Mouse (Mus musculus) heart, embryonic 13.5 days (tissue): Measurements from ENCODE around the gene Wnt7a. TPM values are rescaled to one million over a fixed set of nuclear protein-coding genes. Genes with fewer than 3 reads are reported as not detected.

ENCODE experiments used
- ATAC-seq: fragments of 200-750 bp; cut with Nextera tagmentation; 2 replicates; pipeline ENCODE4 v1.8.0; 2017; ENCODE audit warnings: moderate TSS enrichment; ENCODE audit not compliant: insufficient number of reproducible peaks, low FRiP score, low TSS enrichment; ENCODE audit errors: extremely low read depth
- H3K27ac ChIP-seq: fragments of 300-500 bp; sonication (generic); replicated peaks from 2 replicates; pipeline ENCODE4 v1.5.1; 2015; ENCODE audit warnings: moderate library complexity, mild to moderate bottlenecking, inconsistent platforms
- H3K27me3 ChIP-seq: fragments of 300-500 bp; sonication (generic); replicated peaks from 2 replicates; pipeline ENCODE4 v1.6.1; 2015; ENCODE audit warnings: mild to moderate bottlenecking, inconsistent platforms
- H3K36me3 ChIP-seq: fragments of 300-500 bp; sonication (generic); 2 replicates; pipeline ENCODE4 v1.6.1; 2015; ENCODE audit warnings: mild to moderate bottlenecking, inconsistent platforms
- H3K4me1 ChIP-seq: fragments of 300-500 bp; sonication (generic); 2 replicates; pipeline ENCODE4 v1.6.1; 2015; ENCODE audit warnings: inconsistent platforms
- H3K4me2 ChIP-seq: fragments of 300-500 bp; sonication (generic); 2 replicates; pipeline ENCODE4 v1.6.1; 2015; ENCODE audit warnings: inconsistent platforms, mild to moderate bottlenecking, moderate library complexity
- H3K4me3 ChIP-seq: fragments of 300-500 bp; sonication (generic); 2 replicates; pipeline ENCODE4 v1.5.1; 2015; ENCODE audit warnings: moderate library complexity, mild to moderate bottlenecking, inconsistent platforms
- H3K9ac ChIP-seq: fragments of 300-500 bp; sonication (generic); 2 replicates; pipeline ENCODE4 v1.6.1; 2015; ENCODE audit warnings: inconsistent platforms, mild to moderate bottlenecking, moderate library complexity
- H3K9me3 ChIP-seq: fragments of 300-500 bp; sonication (generic); 2 replicates; pipeline ENCODE4 v1.6.1; 2016; ENCODE audit warnings: inconsistent platforms
- WGBS: fragments of 180-500 bp; shearing (Covaris S2); methylation state at CpG from one replicate; pipeline ENCODE4 v1.1.7; 2015; ENCODE audit warnings: mixed read lengths; 5-methylcytosine and 5-hydroxymethylcytosine counted together
- polyA plus RNA-seq: library from polyadenylated mRNA; unstranded; fragments of >200 nt; fragmentation: Nextera tagmentation; extraction: Ambion mirVana; gene quantifications from 2 replicates; pipeline ENCODE4 v1.2.1, GENCODE M21; 2015

The Wnt7a gene
- polyA plus RNA-seq, 1 experiment from 2014 or later: 0.13 TPM

- no peaks in the 10 kb centered on the region for H3K36me3 ChIP-seq
- ATAC-seq: no peak
- peaks cover 5% of the 10 kb centered on the region for H3K4me1 ChIP-seq
- H3K4me3 ChIP-seq: no peak overlapping the region
- H3K9me3 ChIP-seq: no peaks in the 10 kb centered on the region
- H3K27me3 ChIP-seq: peaks cover 94% of the 10 kb centered on the region
- H3K9ac ChIP-seq: no peak overlapping the region
- no peak overlapping the region for H3K27ac ChIP-seq
- H3K4me2 ChIP-seq: no peak overlapping the region
- 64% methylated on average over 4 of the region's 4 CpGs for WGBS
Observed at GRCm38 (mm10) chr6:91416146-91416545, 5.0 kb upstream of the Wnt7a start.

- no peak for ATAC-seq
- H3K4me2 ChIP-seq: no peak overlapping the region
- 3% methylated on average over 4 of the region's 4 CpGs for WGBS
- no peak overlapping the region for H3K4me3 ChIP-seq
- H3K4me1 ChIP-seq: peaks cover 13% of the 10 kb centered on the region
- no peaks in the 10 kb centered on the region for H3K36me3 ChIP-seq
- peaks cover 95% of the 10 kb centered on the region for H3K27me3 ChIP-seq
- no peaks in the 10 kb centered on the region for H3K9me3 ChIP-seq
- no peak overlapping the region for H3K9ac ChIP-seq
- no peak overlapping the region for H3K27ac ChIP-seq
Observed at GRCm38 (mm10) chr6:91414890-91415289, 3.7 kb upstream of the Wnt7a start.

- H3K4me2 ChIP-seq: peak overlapping the region; percentile 90
- H3K27ac ChIP-seq: no peak overlapping the region
- H3K4me3 ChIP-seq: peak overlapping the region; percentile 58
- H3K36me3 ChIP-seq: no peaks in the 10 kb centered on the region
- H3K27me3 ChIP-seq: peaks cover 99% of the 10 kb centered on the region
- H3K9ac ChIP-seq: peak overlapping the region; percentile 52
- peaks cover 19% of the 10 kb centered on the region for H3K4me1 ChIP-seq
- no peak for ATAC-seq
- no peaks in the 10 kb centered on the region for H3K9me3 ChIP-seq
- WGBS: under 1% methylated on average over 37 of the region's 47 CpGs
Observed at GRCm38 (mm10) chr6:91411369-91411981, 312 bp upstream of the Wnt7a start.

GRCm38 (mm10) chr6:91410168-91410780, 889 bp downstream of the Wnt7a start:
- no peak overlapping the region for H3K27ac ChIP-seq
- H3K36me3 ChIP-seq: no peaks in the 10 kb centered on the region
- peak overlapping the region; percentile 58 for H3K4me3 ChIP-seq
- H3K4me1 ChIP-seq: peaks cover 19% of the 10 kb centered on the region
- 2% methylated on average over 26 of the region's 26 CpGs for WGBS
- H3K27me3 ChIP-seq: peaks cover 99% of the 10 kb centered on the region
- peak overlapping the region; percentile 90 for H3K4me2 ChIP-seq
- H3K9me3 ChIP-seq: no peaks in the 10 kb centered on the region
- no peak overlapping the region for H3K9ac ChIP-seq
- ATAC-seq: no peak

- H3K27ac ChIP-seq: no peak overlapping the region
- ATAC-seq: no peak
- H3K9me3 ChIP-seq: no peaks in the 10 kb centered on the region
- no peak overlapping the region for H3K9ac ChIP-seq
- peaks cover 19% of the 10 kb centered on the region for H3K4me1 ChIP-seq
- no peaks in the 10 kb centered on the region for H3K36me3 ChIP-seq
- H3K27me3 ChIP-seq: peaks cover 100% of the 10 kb centered on the region
- under 1% methylated on average over 34 of the region's 34 CpGs for WGBS
- peak overlapping the region; percentile 58 for H3K4me3 ChIP-seq
- peak overlapping the region; percentile 90 for H3K4me2 ChIP-seq
Observed at GRCm38 (mm10) chr6:91409448-91410167, 1.6 kb downstream of the Wnt7a start.

- no peak overlapping the region for H3K9ac ChIP-seq
- no peak overlapping the region for H3K4me2 ChIP-seq
- H3K4me3 ChIP-seq: no peak overlapping the region
- H3K27me3 ChIP-seq: peaks cover 100% of the 10 kb centered on the region
- WGBS: 76% methylated on average over 13 of the region's 13 CpGs
- ATAC-seq: no peak
- H3K4me1 ChIP-seq: peaks cover 19% of the 10 kb centered on the region
- no peaks in the 10 kb centered on the region for H3K9me3 ChIP-seq
- H3K36me3 ChIP-seq: no peaks in the 10 kb centered on the region
- H3K27ac ChIP-seq: no peak overlapping the region
Observed at GRCm38 (mm10) chr6:91408616-91409015, 2.5 kb downstream of the Wnt7a start.

- H3K4me1 ChIP-seq: 0 out of 2 replicates have a peak, but pooled peaks cover 3% of the 10 kb centered on the region
- H3K36me3 ChIP-seq: no peaks in the 10 kb centered on the region
- no peak overlapping the region for H3K9ac ChIP-seq
- peaks cover 92% of the 10 kb centered on the region for H3K27me3 ChIP-seq
- H3K4me2 ChIP-seq: no peak overlapping the region
- no peak overlapping the region for H3K4me3 ChIP-seq
- H3K27ac ChIP-seq: no peak overlapping the region
- 39% methylated on average over 5 of the region's 5 CpGs for WGBS
- no peaks in the 10 kb centered on the region for H3K9me3 ChIP-seq
- no peak for ATAC-seq
Observed at GRCm38 (mm10) chr6:91401591-91401990, 9.6 kb downstream of the Wnt7a start.

- no peak overlapping the region for H3K4me2 ChIP-seq
- H3K4me3 ChIP-seq: no peak overlapping the region
- H3K9ac ChIP-seq: no peak overlapping the region
- peaks cover 92% of the 10 kb centered on the region for H3K27me3 ChIP-seq
- no peak for ATAC-seq
- no peak overlapping the region for H3K27ac ChIP-seq
- WGBS: 46% methylated on average over 12 of the region's 12 CpGs
- H3K9me3 ChIP-seq: no peaks in the 10 kb centered on the region
- no peaks in the 10 kb centered on the region for H3K36me3 ChIP-seq
- H3K4me1 ChIP-seq: 0 out of 2 replicates have a peak, but pooled peaks cover 3% of the 10 kb centered on the region
Observed at GRCm38 (mm10) chr6:91400514-91400913, 10.6 kb downstream of the Wnt7a start.

- no peak for ATAC-seq
- peaks cover 55% of the 10 kb centered on the region for H3K27me3 ChIP-seq
- no peak overlapping the region for H3K9ac ChIP-seq
- peaks cover 18% of the 10 kb centered on the region for H3K4me1 ChIP-seq
- H3K36me3 ChIP-seq: no peaks in the 10 kb centered on the region
- H3K4me3 ChIP-seq: no peak overlapping the region
- no peak overlapping the region for H3K27ac ChIP-seq
- no peak overlapping the region for H3K4me2 ChIP-seq
- WGBS: 75% methylated on average over 5 of the region's 5 CpGs
- H3K9me3 ChIP-seq: no peaks in the 10 kb centered on the region
Observed at GRCm38 (mm10) chr6:91392475-91393174, 18.5 kb downstream of the Wnt7a start.

GRCm38 (mm10) chr6:91389141-91389540, 22.0 kb downstream of the Wnt7a start:
- Histone ChIP-seq H3K4me1 (peaks cover 21% of the 10 kb centered on the region), H3K27me3 (peaks cover 35% of the 10 kb centered on the region), H3K36me3 (no peaks in the 10 kb centered on the region), H3K4me2 (no peak overlapping the region), H3K4me3 (no peak overlapping the region), H3K27ac (no peak overlapping the region), H3K9ac (no peak overlapping the region), H3K9me3 (no peaks in the 10 kb centered on the region)
- WGBS: 32% methylated on average over 4 of the region's 4 CpGs
- peak; percentile 51; the same call in 1 of the 2 replicates for ATAC-seq

- WGBS: 74% methylated on average over 2 of the region's 2 CpGs
- ATAC-seq: no peak
- no peak overlapping the region for H3K4me2 ChIP-seq
Observed at GRCm38 (mm10) chr6:91384415-91384814, 26.7 kb downstream of the Wnt7a start.

More at GRCm38 (mm10) chr6:91384415-91384814, 26.7 kb downstream of the Wnt7a start:
- Histone ChIP-seq H3K27me3 (peaks cover 46% of the 10 kb centered on the region), H3K36me3 (no peaks in the 10 kb centered on the region), H3K9ac (no peak overlapping the region), H3K27ac (no peak overlapping the region), H3K9me3 (no peaks in the 10 kb centered on the region), H3K4me3 (no peak overlapping the region), H3K4me1 (peaks cover 19% of the 10 kb centered on the region)
